Mouse (Mus musculus) midbrain, embryonic 16.5 days (tissue): ENCODE results near the gene Zbtb5. TPM values are rescaled to one million over a fixed set of nuclear protein-coding genes. Genes with fewer than 3 reads are reported as not detected.

Experiments used
- ATAC-seq: fragments of 200-750 bp; cut with Nextera tagmentation; 2 replicates; pipeline ENCODE4 v1.8.0; 2017; ENCODE audit warnings: moderate TSS enrichment
- H3K27ac ChIP-seq: fragments of 300-500 bp; sonication (generic); 2 replicates; pipeline ENCODE4 v1.5.1; 2014; ENCODE audit warnings: mild to moderate bottlenecking, low read length, mixed read lengths
- H3K27me3 ChIP-seq: fragments of 300-500 bp; sonication (generic); 2 replicates; pipeline ENCODE4 v1.6.1; 2014; ENCODE audit warnings: low read depth, low read length, mixed read lengths; ENCODE audit not compliant: control insufficient read depth, insufficient read depth
- H3K36me3 ChIP-seq: fragments of 300-500 bp; sonication (generic); 2 replicates; pipeline ENCODE4 v1.6.1; 2014; ENCODE audit warnings: mild to moderate bottlenecking, low read length, moderate library complexity, mixed read lengths; ENCODE audit not compliant: control insufficient read depth, insufficient read depth
- H3K4me1 ChIP-seq: fragments of 300-500 bp; sonication (generic); 2 replicates; pipeline ENCODE4 v1.6.1; 2014; ENCODE audit warnings: mild to moderate bottlenecking, low read length, mixed read lengths; ENCODE audit not compliant: control insufficient read depth, insufficient read depth
- H3K4me2 ChIP-seq: fragments of 300-500 bp; sonication (generic); 2 replicates; pipeline ENCODE4 v1.6.1; 2014; ENCODE audit warnings: mild to moderate bottlenecking, low read length, mixed read lengths
- H3K4me3 ChIP-seq: fragments of 300-500 bp; sonication (generic); 2 replicates; pipeline ENCODE4 v1.5.1; 2014; ENCODE audit warnings: low read depth, mild to moderate bottlenecking, low read length, moderate library complexity, mixed read lengths
- H3K9ac ChIP-seq: fragments of 300-500 bp; sonication (generic); 2 replicates; pipeline ENCODE4 v1.6.1; 2014; ENCODE audit warnings: low read depth, low read length, mixed read lengths
- H3K9me3 ChIP-seq: fragments of 300-500 bp; sonication (generic); replicated peaks from 2 replicates; pipeline ENCODE4 v1.6.1; 2014; ENCODE audit warnings: mild to moderate bottlenecking, low read length, mixed read lengths; ENCODE audit not compliant: control insufficient read depth, poor library complexity, severe bottlenecking
- WGBS: fragments of 180-500 bp; shearing (Covaris S2); extraction: QIAGEN DNeasy Blood & Tissue Kit; methylation state at CpG from one replicate; pipeline ENCODE4 v1.1.7; 2014; 5-methylcytosine and 5-hydroxymethylcytosine counted together
- polyA plus RNA-seq: library from polyadenylated mRNA; unstranded; fragments of >200 nt; fragmentation: Nextera tagmentation; extraction: Ambion mirVana; gene quantifications from 2 replicates; pipeline ENCODE4 v1.2.1, GENCODE M21; 2015

Zbtb5 gene
- polyA plus RNA-seq, 1 experiment from 2014 or later, result 44.5 TPM

GRCm38 (mm10) chr4:44979794-44980338 lies 32.3 kb downstream of the Zbtb5 start:
- WGBS, result 84% methylated on average over 7 of the region's 7 CpGs
- Histone ChIP-seq H3K27me3 (no peaks in the 10 kb centered on the region), H3K4me2 (no peak overlapping the region), H3K36me3 (no peaks in the 10 kb centered on the region), H3K4me1 (peaks cover 11% of the 10 kb centered on the region; the same call in 1 of the 2 replicates), H3K27ac (no peak overlapping the region), H3K9ac (no peak overlapping the region), H3K9me3 (no peaks in the 10 kb centered on the region), H3K4me3 (no peak overlapping the region)
- ATAC-seq, result no peak

- ATAC-seq, result no peak
These were observed 34.0 kb downstream of the Zbtb5 start for GRCm38 (mm10) chr4:44978175-44978574.

DNA sequence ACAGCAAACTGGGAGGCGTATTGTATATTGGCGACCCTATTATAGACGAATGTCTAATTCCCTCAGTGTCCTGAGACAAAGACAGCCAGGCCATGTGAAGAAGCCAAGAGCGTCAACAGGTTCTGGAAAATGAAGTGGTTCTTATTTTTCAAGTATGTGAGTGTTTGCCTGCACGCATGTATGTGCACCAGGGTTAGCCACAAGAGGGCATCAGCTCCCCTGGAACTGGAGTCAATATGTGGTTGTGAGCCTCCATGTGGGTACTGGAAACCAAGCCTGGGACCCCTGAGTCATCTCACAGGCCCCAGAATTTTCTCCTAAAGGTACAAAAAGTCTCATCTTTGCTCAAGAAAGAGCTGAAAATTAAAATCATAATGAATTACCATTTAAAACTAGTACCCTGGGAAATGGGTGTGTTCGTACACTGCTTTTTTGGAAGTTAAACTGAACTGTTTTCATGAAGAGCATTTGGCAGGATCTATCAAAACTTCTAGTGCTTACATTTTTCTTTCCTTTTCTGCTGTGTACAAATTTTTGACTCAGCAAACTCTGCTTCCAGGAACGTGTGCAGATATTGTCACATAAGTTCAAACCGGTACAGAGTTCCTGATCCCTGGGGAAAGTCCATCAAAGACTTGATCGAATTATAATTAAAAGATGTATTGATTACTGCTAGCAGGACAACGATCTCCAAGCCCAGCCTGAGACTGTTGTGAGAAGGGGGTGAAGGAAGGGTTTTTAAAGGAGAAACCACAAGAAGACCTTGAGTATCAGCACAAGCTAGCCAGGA lies 35.1 kb downstream of the Zbtb5 start:
- 89% methylated on average over 10 of the region's 10 CpGs for WGBS
- no peak for ATAC-seq
- no peak overlapping the region for H3K4me3 ChIP-seq
- H3K9me3 ChIP-seq, result no peaks in the 10 kb centered on the region
- H3K27ac ChIP-seq, result no peak overlapping the region
- H3K36me3 ChIP-seq, result no peaks in the 10 kb centered on the region
- no peaks in the 10 kb centered on the region for H3K27me3 ChIP-seq
- no peak overlapping the region for H3K4me2 ChIP-seq
- H3K4me1 ChIP-seq, result peaks cover 11% of the 10 kb centered on the region; the same call in 1 of the 2 replicates
- no peak overlapping the region for H3K9ac ChIP-seq

More at GRCm38 (mm10) chr4:44978175-44978574, 34.0 kb downstream of the Zbtb5 start:
- Histone ChIP-seq H3K4me2 (no peak overlapping the region), H3K4me3 (no peak overlapping the region), H3K27ac (no peak overlapping the region), H3K27me3 (no peaks in the 10 kb centered on the region), H3K4me1 (peaks cover 11% of the 10 kb centered on the region; the same call in 1 of the 2 replicates), H3K36me3 (no peaks in the 10 kb centered on the region), H3K9me3 (no peaks in the 10 kb centered on the region), H3K9ac (no peak overlapping the region)
- WGBS, result 78% methylated on average over 5 of the region's 5 CpGs

DNA sequence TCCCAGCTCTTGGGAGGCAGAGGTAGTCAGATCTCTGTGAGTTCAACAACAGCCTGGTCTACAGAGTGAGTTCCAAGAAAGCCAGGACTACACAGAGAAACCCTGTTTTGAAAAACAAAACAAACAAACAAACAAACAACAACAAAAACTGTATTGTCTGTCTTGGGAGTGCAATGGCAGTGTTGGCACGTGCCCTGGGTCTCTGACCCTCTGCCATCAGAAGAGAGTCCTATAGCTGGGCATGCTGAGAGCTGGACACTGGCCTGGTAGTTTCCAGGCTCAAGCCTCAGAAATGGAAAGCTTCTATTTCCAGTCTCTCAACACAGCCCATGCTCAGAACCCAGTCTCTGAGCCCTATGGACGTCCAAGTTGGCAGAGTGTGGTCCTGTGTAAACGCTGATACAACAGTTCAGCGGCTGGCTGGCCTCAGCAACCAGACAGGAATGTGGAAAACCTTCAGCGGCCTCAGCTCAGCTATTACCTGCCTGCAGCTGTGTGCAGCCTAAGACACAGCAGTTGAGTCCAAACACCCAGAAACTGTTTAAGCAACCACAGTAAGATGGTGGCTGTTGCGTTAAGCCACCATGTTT lies 36.1 kb downstream of the Zbtb5 start:
- H3K4me1 ChIP-seq, result peaks cover 4% of the 10 kb centered on the region; the same call in 1 of the 2 replicates
- H3K27ac ChIP-seq, result no peak overlapping the region
- H3K36me3 ChIP-seq, result no peaks in the 10 kb centered on the region
- no peak for ATAC-seq
- no peaks in the 10 kb centered on the region for H3K9me3 ChIP-seq
- no peak overlapping the region for H3K9ac ChIP-seq
- no peak overlapping the region for H3K4me2 ChIP-seq
- WGBS, result 82% methylated on average over 6 of the region's 6 CpGs
- no peaks in the 10 kb centered on the region for H3K27me3 ChIP-seq
- no peak overlapping the region for H3K4me3 ChIP-seq

GRCm38 (mm10) chr4:44974331-44974730 lies 37.9 kb downstream of the Zbtb5 start:
- H3K9ac ChIP-seq, result no peak overlapping the region
- H3K27ac ChIP-seq, result no peak overlapping the region
- no peak overlapping the region for H3K4me2 ChIP-seq
- H3K27me3 ChIP-seq, result no peaks in the 10 kb centered on the region
- WGBS, result 81% methylated on average over 8 of the region's 8 CpGs
- ATAC-seq, result no peak
- no peaks in the 10 kb centered on the region for H3K36me3 ChIP-seq
- no peaks in the 10 kb centered on the region for H3K4me1 ChIP-seq
- H3K4me3 ChIP-seq, result no peak overlapping the region
- H3K9me3 ChIP-seq, result no peaks in the 10 kb centered on the region

DNA sequence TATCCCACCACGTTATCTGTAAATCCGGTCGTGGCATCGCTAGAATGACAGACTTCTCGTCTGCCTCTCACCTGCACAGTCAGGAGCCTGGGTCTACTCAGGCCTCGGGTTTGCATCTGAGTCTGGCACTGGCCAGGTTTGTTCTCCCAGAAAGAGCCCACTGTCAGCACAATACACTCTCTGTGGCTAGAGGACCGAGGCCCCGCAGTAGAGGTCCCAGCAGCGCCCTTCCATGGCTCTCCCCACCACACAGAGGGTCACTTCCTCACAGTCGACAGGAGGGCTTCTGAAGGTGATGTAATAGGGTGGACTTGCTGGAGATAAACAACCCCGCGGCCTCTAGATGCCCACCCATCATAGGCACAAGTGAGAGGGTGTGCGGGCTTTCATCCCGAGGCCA lies 38.3 kb downstream of the Zbtb5 start:
- Histone ChIP-seq H3K9me3 (no peaks in the 10 kb centered on the region), H3K9ac (no peak overlapping the region), H3K4me1 (no peaks in the 10 kb centered on the region), H3K27me3 (no peaks in the 10 kb centered on the region), H3K27ac (no peak overlapping the region), H3K4me2 (peak overlapping the region; percentile 23), H3K36me3 (no peaks in the 10 kb centered on the region), H3K4me3 (no peak overlapping the region)
- 0 out of 2 replicates have a peak, but pooled peaks have one; percentile 8 for ATAC-seq
- WGBS, result 57% methylated on average over 14 of the region's 14 CpGs

DNA sequence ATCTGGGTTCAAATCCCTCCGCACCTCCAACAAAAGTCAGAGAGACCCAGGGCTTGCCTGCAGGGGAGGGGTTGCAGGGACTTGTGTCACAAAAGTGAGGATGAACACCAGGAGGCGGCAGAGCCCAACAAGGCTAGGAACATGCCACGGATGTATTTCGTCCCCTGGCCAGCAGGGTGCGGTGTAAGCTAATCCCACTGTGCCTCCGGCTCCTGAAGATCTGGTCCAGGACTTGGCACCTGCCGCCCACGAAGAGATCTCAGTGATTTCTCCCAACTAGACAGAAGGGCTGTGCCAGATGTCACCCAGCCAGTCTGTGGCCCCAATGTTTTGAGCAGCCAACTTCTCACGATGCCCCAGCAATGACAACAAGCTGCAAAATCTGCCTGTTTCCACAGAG lies 38.8 kb downstream of the Zbtb5 start:
- Histone ChIP-seq H3K27me3 (no peaks in the 10 kb centered on the region), H3K4me1 (no peaks in the 10 kb centered on the region), H3K9me3 (no peaks in the 10 kb centered on the region), H3K36me3 (no peaks in the 10 kb centered on the region), H3K4me2 (peak overlapping the region; percentile 23), H3K4me3 (no peak overlapping the region), H3K9ac (no peak overlapping the region), H3K27ac (no peak overlapping the region)
- WGBS, result 13% methylated on average over 9 of the region's 9 CpGs
- no peak for ATAC-seq

DNA sequence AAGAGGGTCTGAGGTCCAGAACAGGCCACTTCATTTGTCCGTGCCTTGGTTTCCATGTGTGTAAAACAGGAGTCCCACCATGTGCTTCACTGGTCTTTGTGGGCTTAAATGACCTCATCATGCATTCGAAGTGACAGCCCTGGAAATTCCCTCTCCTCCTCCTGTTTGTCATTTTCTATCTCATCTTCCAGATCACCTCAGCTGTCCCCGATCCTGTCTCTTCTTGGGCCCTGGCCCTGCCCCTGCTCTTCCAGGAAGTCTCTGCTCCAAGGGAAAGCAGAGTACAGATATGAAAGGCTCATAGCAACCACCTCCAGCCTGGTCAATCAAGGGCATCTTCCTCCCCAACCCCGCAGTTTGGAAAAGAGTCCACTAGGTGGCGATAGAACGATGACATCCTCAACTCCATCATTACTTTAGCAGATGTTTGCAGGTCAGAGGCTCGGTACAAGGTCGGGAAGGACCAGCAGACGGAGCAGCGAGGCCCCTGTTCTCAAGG lies 41.6 kb downstream of the Zbtb5 start:
- no peak overlapping the region for H3K9ac ChIP-seq
- WGBS, result 25% methylated on average over 10 of the region's 10 CpGs

GRCm38 (mm10) chr4:44970056-44970455 lies 42.2 kb downstream of the Zbtb5 start:
- Histone ChIP-seq H3K27me3 (no peaks in the 10 kb centered on the region), H3K27ac (no peak overlapping the region), H3K9me3 (no peaks in the 10 kb centered on the region), H3K4me3 (no peak overlapping the region), H3K4me2 (no peak overlapping the region), H3K36me3 (no peaks in the 10 kb centered on the region), H3K4me1 (no peaks in the 10 kb centered on the region), H3K9ac (no peak overlapping the region)
- 96% methylated on average over 7 of the region's 7 CpGs for whole genome bisulfite sequencing
- ATAC-seq, result no peak

More for the DNA sequence above, 41.6 kb downstream of the Zbtb5 start:
- Histone ChIP-seq H3K36me3 (no peaks in the 10 kb centered on the region), H3K27me3 (no peaks in the 10 kb centered on the region), H3K27ac (no peak overlapping the region), H3K4me3 (no peak overlapping the region), H3K9me3 (no peaks in the 10 kb centered on the region), H3K4me2 (no peak overlapping the region), H3K4me1 (no peaks in the 10 kb centered on the region)
- no peak for ATAC-seq
